Mouse (Mus musculus): Measurements from ENCODE around the gene Yars.

Gene Yars

GRCm38 (mm10) chr4:129189542-129190519, at the start of gene Yars, which contains the start of gene S100pbp:
Gene Yars, plus strand, starts transcription at chr4:129189760.
Gene S100pbp, minus strand, starts transcription at chr4:129189727.
- peak; percentile 99 for DNase-seq (ENCODE audit: low read depth, low spot score)

- DNase-seq (ENCODE audit: low read depth, low spot score), result peak; percentile 32
These were observed 48.8 kb upstream of the Yars start for GRCm38 (mm10) chr4:129140808-129141207.

- DNase-seq (ENCODE audit: low read depth, low spot score), result no peak
These were observed 47.8 kb upstream of the Yars start for GRCm38 (mm10) chr4:129141560-129142438.

GRCm38 (mm10) chr4:129142439-129143045, 47.0 kb upstream of the Yars start:
- DNase-seq (ENCODE audit: low read depth, low spot score), result no peak

GRCm38 (mm10) chr4:129143509-129143908, 46.1 kb upstream of the Yars start:
- no peak for DNase-seq (ENCODE audit: low read depth, low spot score)

- DNase-seq (ENCODE audit: low read depth, low spot score), result no peak
These were observed 44.9 kb upstream of the Yars start for GRCm38 (mm10) chr4:129144401-129145367.

GRCm38 (mm10) chr4:129145411-129145810, 44.1 kb upstream of the Yars start:
- no peak for DNase-seq (ENCODE audit: low read depth, low spot score)

GRCm38 (mm10) chr4:129145943-129146342, 43.6 kb upstream of the Yars start:
- no peak for DNase-seq (ENCODE audit: low read depth, low spot score)

- DNase-seq (ENCODE audit: low read depth, low spot score), result peak; percentile 50
These were observed 43.2 kb upstream of the Yars start for GRCm38 (mm10) chr4:129146392-129146791.

GRCm38 (mm10) chr4:129147552-129148103, 41.9 kb upstream of the Yars start:
- no peak for DNase-seq (ENCODE audit: low read depth, low spot score)

- DNase-seq (ENCODE audit: low read depth, low spot score), result no peak
These were observed 40.2 kb upstream of the Yars start for GRCm38 (mm10) chr4:129149321-129149720.

- no peak for DNase-seq (ENCODE audit: low read depth, low spot score)
These were observed 38.2 kb upstream of the Yars start for GRCm38 (mm10) chr4:129151276-129151811.

GRCm38 (mm10) chr4:129157541-129157940, 32.0 kb upstream of the Yars start:
- no peak for DNase-seq (ENCODE audit: low read depth, low spot score)

- DNase-seq (ENCODE audit: low read depth, low spot score), result no peak
These were observed 31.0 kb upstream of the Yars start for GRCm38 (mm10) chr4:129158549-129158948.

GRCm38 (mm10) chr4:129161076-129161475, 28.5 kb upstream of the Yars start:
- no peak for DNase-seq (ENCODE audit: low read depth, low spot score)

- DNase-seq (ENCODE audit: low read depth, low spot score), result no peak
These were observed 27.8 kb upstream of the Yars start for GRCm38 (mm10) chr4:129161581-129162255.

GRCm38 (mm10) chr4:129172529-129172928, 17.0 kb upstream of the Yars start:
- no peak for DNase-seq (ENCODE audit: low read depth, low spot score)

- DNase-seq (ENCODE audit: low read depth, low spot score), result peak; percentile 15
These were observed 10.0 kb upstream of the Yars start for GRCm38 (mm10) chr4:129179560-129179959.

GRCm38 (mm10) chr4:129188041-129188659, 1.4 kb upstream of the Yars start:
- DNase-seq (ENCODE audit: low read depth, low spot score), result no peak

Data from CD4-positive helper T cell, adult 2 months (primary cell).